Mouse (Mus musculus): ENCODE results near the gene Zbtb20. TPM values are rescaled to one million over a fixed set of nuclear protein-coding genes. Genes with fewer than 3 reads are reported as not detected.

The Zbtb20 gene
- total and polyA plus RNA-seq, 2 experiments from 2014 or later, result 19.8 to 45.8 TPM

- Histone ChIP-seq H3K9me3 (replicated peaks; ENCODE audit: control insufficient read depth, low read length) (no peaks in the 10 kb centered on the region), H3K27me3 (ENCODE audit: control insufficient read depth, insufficient read depth, low read length) (no peaks in the 10 kb centered on the region), H3K36me3 (replicated peaks; ENCODE audit: control insufficient read depth, insufficient read depth, low read length) (no peaks in the 10 kb centered on the region), H3K27ac (ENCODE audit: low read depth) (no peak overlapping the region), H3K4me1 (ENCODE audit: control insufficient read depth, insufficient read depth) (peaks cover 18% of the 10 kb centered on the region), H3K4me3 (ENCODE audit: low read depth, low read length) (no peak overlapping the region), H3K9ac (replicated peaks; ENCODE audit: low read depth, low read length) (no peak overlapping the region), H3K4me2 (ENCODE audit: low read depth, low read length) (no peak overlapping the region)
- DNase-seq (ENCODE audit: low spot score) (no peak), ATAC-seq (ENCODE audit: insufficient read depth, low read depth) (no peak)
- WGBS, result 96% methylated on average over 2 of the region's 2 CpGs
- TF ChIP-seq CTCF (IDR thresholded peaks at IDR 0.05; ENCODE audit: low read depth) (no peak), EP300 (IDR thresholded peaks at IDR 0.05; ENCODE audit: low read depth) (no peak)
These were observed 426.5 kb downstream of the Zbtb20 start for GRCm38 (mm10) chr16:43302171-43302570.

GRCm38 (mm10) chr16:43303245-43304197, 427.8 kb downstream of the Zbtb20 start:
- H3K4me2 ChIP-seq (ENCODE audit: low read depth, low read length), result peak overlapping the region; percentile 2; the same call in 1 of the 2 replicates

GRCm38 (mm10) chr16:43309968-43310431, 434.3 kb downstream of the Zbtb20 start:
- Histone ChIP-seq H3K9ac (replicated peaks; ENCODE audit: low read depth, low read length) (peak overlapping the region; percentile 9; the same call in 1 of the 2 replicates), H3K4me2 (ENCODE audit: low read depth, low read length) (0 out of 2 replicates have a peak overlapping the region, but pooled peaks have one; percentile 16), H3K27ac (ENCODE audit: low read depth) (peak overlapping the region; percentile 35)

More at GRCm38 (mm10) chr16:43303245-43304197, 427.8 kb downstream of the Zbtb20 start:
- DNase-seq (ENCODE audit: low spot score) (peak; percentile 84), ATAC-seq (ENCODE audit: insufficient read depth, low read depth) (peak; percentile 90)
- Histone ChIP-seq H3K4me3 (ENCODE audit: low read depth, low read length) (no peak overlapping the region), H3K36me3 (replicated peaks; ENCODE audit: control insufficient read depth, insufficient read depth, low read length) (no peaks in the 10 kb centered on the region), H3K9me3 (replicated peaks; ENCODE audit: control insufficient read depth, low read length) (no peaks in the 10 kb centered on the region), H3K27me3 (ENCODE audit: control insufficient read depth, insufficient read depth, low read length) (no peaks in the 10 kb centered on the region), H3K9ac (replicated peaks; ENCODE audit: low read depth, low read length) (0 out of 2 replicates have a peak overlapping the region, but pooled peaks have one; percentile 24), H3K4me1 (ENCODE audit: control insufficient read depth, insufficient read depth) (peaks cover 18% of the 10 kb centered on the region), H3K27ac (ENCODE audit: low read depth) (peak overlapping the region; percentile 94)
- WGBS, result 29% methylated on average over 9 of the region's 9 CpGs
- TF ChIP-seq EP300 (IDR thresholded peaks at IDR 0.05; ENCODE audit: low read depth), result no peak
- TF ChIP-seq CTCF (IDR thresholded peaks at IDR 0.05; ENCODE audit: low read depth), result no peak; the same call in 1 of the 2 replicates

GRCm38 (mm10) chr16:43324009-43324408, 448.3 kb downstream of the Zbtb20 start:
- 70% methylated on average over 3 of the region's 3 CpGs for WGBS

More at GRCm38 (mm10) chr16:43309968-43310431, 434.3 kb downstream of the Zbtb20 start:
- no peaks in the 10 kb centered on the region for H3K36me3 ChIP-seq (replicated peaks; ENCODE audit: control insufficient read depth, insufficient read depth, low read length)
- H3K4me3 ChIP-seq (ENCODE audit: low read depth, low read length), result no peak overlapping the region
- no peaks in the 10 kb centered on the region for H3K4me1 ChIP-seq (ENCODE audit: control insufficient read depth, insufficient read depth)
- no peaks in the 10 kb centered on the region for H3K27me3 ChIP-seq (ENCODE audit: control insufficient read depth, insufficient read depth, low read length)
- TF ChIP-seq EP300 (IDR thresholded peaks at IDR 0.05; ENCODE audit: low read depth), result no peak
- TF ChIP-seq CTCF (IDR thresholded peaks at IDR 0.05; ENCODE audit: low read depth), result no peak
- H3K9me3 ChIP-seq (replicated peaks; ENCODE audit: control insufficient read depth, low read length), result no peaks in the 10 kb centered on the region
- no peak for DNase-seq (ENCODE audit: low spot score)
- ATAC-seq (ENCODE audit: insufficient read depth, low read depth), result peak; percentile 24; the same call in 1 of the 2 replicates
- WGBS, result 58% methylated on average over 4 of the region's 4 CpGs

DNA sequence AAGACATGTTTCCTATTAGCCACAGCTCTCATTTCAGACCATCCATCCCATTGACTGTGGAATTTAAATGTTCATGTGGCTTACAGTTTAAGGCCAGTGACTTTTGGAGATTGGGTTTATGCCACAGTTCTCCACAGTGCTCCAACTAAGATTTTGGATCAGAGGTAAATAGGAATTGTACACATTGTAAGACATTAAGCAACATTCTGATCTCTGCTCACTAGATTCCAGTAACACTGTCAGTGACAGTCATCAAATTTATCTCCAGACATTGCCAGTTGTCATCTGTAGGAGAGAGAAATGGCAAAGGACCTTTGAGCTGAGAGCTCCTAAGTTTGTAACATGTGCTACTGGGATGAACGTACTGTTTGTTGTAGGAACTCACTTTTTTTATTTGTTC, 452.5 kb downstream of the Zbtb20 start:
- Histone ChIP-seq H3K4me1 (ENCODE audit: control insufficient read depth, insufficient read depth) (peaks cover 4% of the 10 kb centered on the region; the same call in 1 of the 2 replicates), H3K4me3 (ENCODE audit: low read depth, low read length) (no peak overlapping the region), H3K27ac (ENCODE audit: low read depth) (no peak overlapping the region), H3K9ac (replicated peaks; ENCODE audit: low read depth, low read length) (no peak overlapping the region), H3K36me3 (replicated peaks; ENCODE audit: control insufficient read depth, insufficient read depth, low read length) (no peaks in the 10 kb centered on the region), H3K9me3 (replicated peaks; ENCODE audit: control insufficient read depth, low read length) (no peaks in the 10 kb centered on the region), H3K4me2 (ENCODE audit: low read depth, low read length) (no peak overlapping the region), H3K27me3 (ENCODE audit: control insufficient read depth, insufficient read depth, low read length) (no peaks in the 10 kb centered on the region)
- 83% methylated on average over 1 of the region's 1 CpGs for WGBS
- no peak for ATAC-seq (ENCODE audit: insufficient read depth, low read depth)
- TF ChIP-seq EP300 (IDR thresholded peaks at IDR 0.05; ENCODE audit: low read depth) (no peak), CTCF (IDR thresholded peaks at IDR 0.05; ENCODE audit: low read depth) (no peak)
- DNase-seq (ENCODE audit: low spot score), result no peak

More at GRCm38 (mm10) chr16:43324009-43324408, 448.3 kb downstream of the Zbtb20 start:
- no peak overlapping the region for H3K4me2 ChIP-seq (ENCODE audit: low read depth, low read length)
- DNase-seq (ENCODE audit: low spot score) (no peak), ATAC-seq (ENCODE audit: insufficient read depth, low read depth) (no peak)
- H3K27me3 ChIP-seq (ENCODE audit: control insufficient read depth, insufficient read depth, low read length), result no peaks in the 10 kb centered on the region
- no peak overlapping the region for H3K9ac ChIP-seq (replicated peaks; ENCODE audit: low read depth, low read length)
- H3K27ac ChIP-seq (ENCODE audit: low read depth), result no peak overlapping the region
- no peaks in the 10 kb centered on the region for H3K4me1 ChIP-seq (ENCODE audit: control insufficient read depth, insufficient read depth)
- H3K36me3 ChIP-seq (replicated peaks; ENCODE audit: control insufficient read depth, insufficient read depth, low read length), result no peaks in the 10 kb centered on the region
- H3K4me3 ChIP-seq (ENCODE audit: low read depth, low read length), result no peak overlapping the region
- TF ChIP-seq EP300 (IDR thresholded peaks at IDR 0.05; ENCODE audit: low read depth), result no peak
- no peak for TF ChIP-seq CTCF (IDR thresholded peaks at IDR 0.05; ENCODE audit: low read depth)
- no peaks in the 10 kb centered on the region for H3K9me3 ChIP-seq (replicated peaks; ENCODE audit: control insufficient read depth, low read length)

Measured in heart, postnatal 0 days (tissue).